Mouse (Mus musculus) thymus, postnatal 0 days (tissue): ENCODE results near the gene Cfap221. TPM values are rescaled to one million over a fixed set of nuclear protein-coding genes. Genes with fewer than 3 reads are reported as not detected.
A peak's percentile ranks its signal among the peaks of the same experiment; 100 is the strongest.

Experiments used
- DNase-seq: peaks from one replicate; pipeline ENCODE4 v3.0.0-alpha.2; 2015; ENCODE audit warnings: low spot score
- polyA plus RNA-seq: library from polyadenylated mRNA; unstranded; fragments of >200 nt; fragmentation: Nextera tagmentation; extraction: Ambion mirVana; gene quantifications from 2 replicates; pipeline ENCODE4 v1.2.1, GENCODE M21; 2015

Gene Cfap221
- polyA plus RNA-seq, 1 experiment from 2014 or later = 0.07 TPM

DNA sequence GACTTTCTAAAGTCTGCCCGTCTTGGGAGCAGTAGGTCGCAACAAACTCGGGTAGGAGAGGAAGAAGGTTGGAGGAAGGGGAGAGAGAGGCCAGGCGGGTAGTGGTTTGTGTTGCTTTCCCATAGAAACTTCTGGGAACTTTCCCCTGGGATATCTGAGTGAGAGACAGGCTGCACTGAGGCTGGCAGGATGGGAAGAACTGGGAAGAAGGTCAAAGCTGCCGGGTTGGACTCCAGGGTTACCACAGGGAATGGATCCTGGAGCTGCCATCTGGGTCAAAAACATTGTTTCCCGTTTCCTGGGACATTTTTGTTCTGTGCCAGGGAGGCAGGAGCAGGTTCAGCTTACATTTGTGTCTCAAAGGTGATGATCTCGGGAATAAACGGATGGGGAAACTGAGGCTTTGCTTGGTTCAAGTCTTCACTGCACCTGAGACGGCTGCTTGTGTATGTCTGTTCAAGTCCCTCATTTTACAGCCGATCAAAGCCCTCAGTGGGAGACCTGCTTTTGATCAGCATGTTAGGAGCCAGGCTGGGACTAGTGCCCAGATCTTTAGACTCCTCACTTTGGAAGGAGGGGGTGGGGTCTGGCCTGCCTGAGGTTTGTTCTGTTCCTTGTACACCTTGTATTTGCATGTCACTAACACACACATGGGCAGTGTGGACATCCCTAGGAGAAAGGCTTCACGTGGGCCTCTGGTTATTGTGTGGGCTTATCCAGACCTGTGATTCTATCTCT is 11.0 kb upstream of the Cfap221 start:
- no peak for DNase-seq

DNA sequence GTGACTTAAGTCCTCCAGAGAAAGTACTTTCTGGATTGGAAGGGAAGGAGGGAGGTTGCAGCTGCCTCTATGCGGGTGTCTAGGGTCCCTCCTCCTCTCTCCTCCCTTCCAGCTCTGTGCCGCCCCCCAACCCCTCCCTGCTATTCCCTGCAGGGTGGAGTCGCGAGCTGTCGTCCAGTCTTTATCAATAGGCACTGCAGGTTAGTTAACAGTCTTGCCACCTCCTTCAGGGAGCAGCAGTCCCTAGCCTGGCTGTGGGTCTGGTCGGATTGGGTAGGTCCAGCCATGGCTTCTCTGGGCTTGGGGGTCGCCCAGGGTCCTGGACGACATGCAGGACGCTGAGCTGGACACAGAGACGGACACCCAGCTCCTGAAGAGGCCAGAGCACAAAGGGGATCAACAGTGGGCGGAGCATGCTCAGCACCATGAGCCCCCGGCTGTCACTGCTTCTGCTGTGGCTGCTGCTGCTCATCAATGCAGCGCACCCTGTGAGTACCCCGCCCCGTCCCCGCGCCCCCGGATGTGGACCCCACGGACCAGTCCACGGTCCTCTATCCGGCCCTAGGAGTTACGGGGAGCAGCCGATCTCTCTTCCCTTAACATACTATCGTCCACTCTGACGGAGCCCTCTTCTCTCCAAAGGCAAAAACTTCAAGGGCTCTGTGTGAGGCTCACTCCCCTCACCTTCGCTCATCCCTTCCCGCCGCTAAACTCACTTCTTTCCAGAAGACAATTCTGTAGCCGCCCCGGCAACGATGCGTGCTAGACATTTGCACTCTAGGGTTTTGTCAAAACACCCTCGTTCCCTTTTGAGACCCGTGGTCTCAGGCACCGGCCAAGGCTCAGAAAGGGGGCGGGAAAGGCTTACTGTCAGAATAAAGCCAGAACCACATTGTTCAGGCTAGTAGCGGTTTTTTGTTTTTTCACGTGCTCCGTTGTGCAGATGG is 10.1 kb upstream of the Cfap221 start, which contains the start of gene Sctr:
TSS of gene Sctr (plus strand) at position 51 of the 947 bp plus-strand sequence.
- DNase-seq = no peak

GRCm38 (mm10) chr1:119997644-119998043 is 610 bp upstream of the Cfap221 start:
- no peak for DNase-seq

- no peak for DNase-seq
These were observed 10.5 kb downstream of the Cfap221 start for GRCm38 (mm10) chr1:119986555-119986954.

DNA sequence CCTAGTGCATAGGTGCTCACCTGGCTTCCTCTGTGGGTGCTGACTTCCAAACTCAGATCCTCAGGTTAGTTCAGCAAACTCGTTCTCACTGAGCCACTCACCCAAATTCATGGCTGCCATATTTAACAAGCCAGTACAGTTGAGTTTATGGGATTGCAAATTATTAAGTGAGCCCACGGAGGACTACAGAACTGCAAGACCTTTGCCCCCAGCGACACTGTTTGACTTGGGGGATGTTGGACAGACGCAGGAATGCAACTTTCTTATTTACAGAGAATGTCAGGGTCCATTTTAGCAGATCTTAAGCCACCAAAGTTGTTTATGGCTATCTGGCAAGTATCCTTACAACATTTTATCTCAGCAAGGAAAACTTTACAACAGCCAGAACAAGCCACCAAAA is 21.9 kb downstream of the Cfap221 start:
- no peak for DNase-seq

GRCm38 (mm10) chr1:119973117-119973516 is 23.9 kb downstream of the Cfap221 start:
- DNase-seq = no peak

DNA sequence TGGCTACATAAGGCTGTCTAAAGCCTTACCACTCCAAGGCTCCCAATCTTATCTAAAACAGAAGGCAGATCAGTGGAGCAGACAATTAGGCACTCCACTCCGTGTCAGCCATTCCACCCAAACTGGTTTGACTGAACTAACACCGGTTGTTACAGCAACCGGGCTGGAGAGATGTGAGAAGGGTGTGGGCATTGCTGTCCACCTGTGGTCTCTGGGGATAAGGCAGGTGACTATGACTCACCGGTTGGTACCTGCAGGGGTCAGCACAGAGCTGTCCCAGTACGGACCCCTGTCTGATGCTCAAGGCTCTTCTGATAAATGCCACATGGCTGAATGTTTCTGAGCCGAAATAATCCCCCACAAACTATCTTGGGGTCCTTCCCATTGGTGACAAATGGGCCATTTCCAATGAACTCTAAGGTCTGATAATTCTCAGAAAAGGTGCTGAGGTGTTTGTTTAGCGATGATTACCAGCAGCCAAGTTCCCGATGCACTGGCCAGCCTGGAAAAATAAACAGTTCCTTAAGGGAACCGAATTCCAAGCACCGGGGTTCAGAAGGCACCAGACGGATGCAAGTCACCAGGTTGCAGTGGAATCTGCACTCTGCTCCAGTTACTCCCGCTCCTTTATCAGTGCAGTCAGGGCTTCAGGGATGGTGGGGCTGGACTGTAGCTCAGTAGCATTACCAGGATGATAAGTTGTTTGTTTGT is 31.1 kb downstream of the Cfap221 start:
- no peak for DNase-seq

- DNase-seq = no peak
These were observed 37.1 kb downstream of the Cfap221 start for GRCm38 (mm10) chr1:119959920-119960319.

GRCm38 (mm10) chr1:119959464-119959863 is 37.6 kb downstream of the Cfap221 start:
- no peak for DNase-seq

DNA sequence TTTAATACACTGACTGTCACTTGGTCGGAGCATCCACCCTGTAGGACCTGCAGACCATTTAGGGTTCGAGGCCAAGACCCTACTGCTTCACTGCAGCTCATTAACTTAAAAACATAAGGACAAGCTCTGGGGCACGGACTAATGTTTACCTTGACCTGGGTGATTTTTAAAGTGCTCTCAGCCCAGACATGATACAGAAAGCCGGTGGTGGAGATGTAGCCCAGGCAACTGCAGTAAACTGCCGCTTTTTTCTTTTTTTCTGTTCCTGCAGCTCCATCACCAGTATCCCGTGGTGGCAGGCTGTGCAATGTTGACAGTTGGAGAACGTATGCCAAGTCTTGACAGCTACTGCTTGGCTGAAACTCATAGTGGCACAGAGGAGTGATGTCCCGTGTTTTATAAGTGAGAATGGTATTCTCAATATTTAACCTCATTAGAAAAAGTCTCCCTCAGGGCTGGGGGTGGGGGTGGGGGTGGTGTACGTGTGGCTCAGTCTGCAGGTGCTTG is 39.3 kb downstream of the Cfap221 start:
- DNase-seq = no peak

DNA sequence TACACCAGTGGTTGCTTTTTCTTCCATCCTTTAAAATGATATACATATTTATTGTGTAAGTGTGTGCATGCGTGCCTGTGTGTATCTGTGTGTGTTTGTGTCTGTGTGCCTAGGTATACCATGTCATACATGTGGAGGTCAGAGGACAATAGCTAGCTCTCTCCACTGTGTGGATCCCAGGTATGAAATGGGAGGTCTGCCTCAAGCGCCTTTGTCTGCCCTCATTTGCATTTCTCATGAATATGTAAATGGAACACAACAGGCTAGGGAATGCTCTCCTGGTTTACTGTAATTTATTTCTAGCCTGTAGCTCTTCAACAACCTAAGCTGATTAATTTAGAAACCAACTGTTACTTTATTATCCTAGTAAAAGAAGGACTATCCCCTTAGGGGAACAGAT is 42.4 kb downstream of the Cfap221 start:
- no peak for DNase-seq

GRCm38 (mm10) chr1:119953456-119953855 is 43.6 kb downstream of the Cfap221 start:
- no peak for DNase-seq

GRCm38 (mm10) chr1:119950086-119950485 is 46.9 kb downstream of the Cfap221 start:
- no peak for DNase-seq

GRCm38 (mm10) chr1:119936861-119937260 is 60.2 kb downstream of the Cfap221 start:
- no peak for DNase-seq

GRCm38 (mm10) chr1:119931421-119932150 is 65.4 kb downstream of the Cfap221 start:
- DNase-seq = no peak

DNA sequence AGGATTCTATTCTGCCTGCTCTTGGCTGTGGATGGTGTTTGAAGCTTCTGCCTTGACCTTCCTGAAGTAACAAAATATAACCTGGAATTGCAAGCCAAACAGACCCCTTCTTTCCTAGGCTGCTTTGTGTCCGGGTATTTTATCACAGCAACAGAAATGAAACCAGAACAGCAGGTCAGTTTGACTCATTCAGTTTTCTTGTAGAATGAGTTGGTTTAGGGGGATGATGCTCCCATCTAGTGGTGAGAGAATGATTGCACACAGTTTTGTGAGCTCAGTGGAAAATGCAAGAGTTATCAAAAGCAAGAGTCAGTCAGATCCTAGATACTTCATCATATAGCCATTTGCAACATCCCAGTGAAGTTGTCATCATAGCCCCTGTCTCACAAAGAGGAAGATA is 67.3 kb downstream of the Cfap221 start:
- DNase-seq = no peak

GRCm38 (mm10) chr1:119919299-119919698 is 77.7 kb downstream of the Cfap221 start:
- peak; percentile 20 for DNase-seq

DNA sequence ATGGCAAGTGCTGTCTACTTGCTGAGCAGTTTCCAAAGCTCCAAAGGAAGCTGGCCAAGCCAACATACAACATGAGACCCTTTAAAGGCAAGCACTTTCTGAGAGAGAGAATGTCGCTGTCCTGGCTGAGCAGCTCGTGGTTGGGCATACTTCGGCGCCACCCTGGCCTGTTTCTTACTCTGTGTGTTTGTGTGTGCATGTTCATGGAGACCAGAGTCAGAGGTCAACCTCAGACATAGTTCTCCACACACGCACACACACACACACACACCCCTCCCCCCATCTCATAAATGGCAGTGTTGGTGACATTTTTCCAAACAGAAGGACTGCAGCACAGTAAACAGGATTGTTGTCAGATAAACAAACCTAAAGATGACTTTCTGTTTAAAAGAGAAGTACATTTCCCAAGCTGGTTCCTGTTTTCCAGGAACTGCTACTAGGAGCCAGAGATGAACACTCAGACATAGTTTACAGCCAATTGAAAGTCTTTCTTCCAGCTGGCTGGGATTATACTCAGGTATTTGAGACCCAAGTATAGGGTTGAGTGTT is 80.1 kb downstream of the Cfap221 start:
- no peak for DNase-seq

GRCm38 (mm10) chr1:119912953-119913814 is 83.8 kb downstream of the Cfap221 start, which contains the start of gene Tmem177:
TSS of gene Tmem177 (minus strand) at chr1:119913208.
- DNase-seq = peak; percentile 93
